In genomic region chr4:59780568-59780967, GRCm38 (mm10) we compare ENCODE assay signal across 13 mouse cellular contexts. TPM values are rescaled to one million over a fixed set of nuclear protein-coding genes. Genes with fewer than 3 reads are reported as not detected.
DNase-seq lines count a peak whose midpoint lies in the region; ATAC-seq and TF ChIP-seq lines count a peak whose summit lies in the region.
"Had no signal": no experiment of that assay in that cellular context is flagged by ENCODE, and none has a peak within 500 bp of the region (broad histone marks: within the 10 kb centered on the region; RNA-seq: fewer than 3 reads in every experiment).

No protein-coding gene starts in this region.

- H3K4me1 ChIP-seq in forebrain, postnatal 0 days (ENCODE audit: insufficient read depth), result no peaks in the 10 kb centered on the region; the same call in 1 of the 2 replicates
- peaks cover 12% of the 10 kb centered on the region for H3K4me1 ChIP-seq in forebrain, embryonic 12.5 days
- H3K4me1 ChIP-seq in embryonic facial prominence, embryonic 14.5 days (ENCODE audit: control insufficient read depth, insufficient read depth, low read length), result no peaks in the 10 kb centered on the region; the same call in 1 of the 2 replicates

- H3K27ac ChIP-seq in forebrain, postnatal 0 days (ENCODE audit: low read depth, low read length), result no peak overlapping the region
- H3K27ac ChIP-seq in forebrain, embryonic 12.5 days, result no peak overlapping the region
- H3K27ac ChIP-seq in left cerebral cortex, adult 2 months, result no peak overlapping the region
- no peak overlapping the region for H3K27ac ChIP-seq in embryonic facial prominence, embryonic 14.5 days (replicated peaks; ENCODE audit: low read depth, low read length)
- H3K27ac ChIP-seq: embryonic facial prominence, embryonic 12.5 days; hindbrain, embryonic 15.5 days; limb, embryonic 12.5 days; midbrain, embryonic 10.5 days had no signal

- ATAC-seq in forebrain, postnatal 0 days, result no peak
- no peak for ATAC-seq in forebrain, embryonic 12.5 days (ENCODE audit: low FRiP score)
- no peak for ATAC-seq in embryonic facial prominence, embryonic 14.5 days (ENCODE audit: low read depth)

- intact Hi-C loops in left cerebral cortex, adult 2 months (cut with DNase I), result loop anchor here (5.0 kb wide), 3 partner anchors 153 to 418 kb away; partner anchors contain the start of gene E130308A19Rik
- intact Hi-C loops in left cerebral cortex, postnatal 36 days (cut with DNase I), result loop anchor here (5.0 kb wide), 3 partner anchors 153 to 418 kb away; partner anchors contain the start of gene E130308A19Rik
- intact Hi-C loops in heart, postnatal 14 days (cut with DNase I), result loop anchor here (5.0 kb wide), 1 partner anchor 163 kb away; no protein-coding TSS in a partner anchor

- no peaks in the 10 kb centered on the region for H3K9me3 ChIP-seq in forebrain, postnatal 0 days (ENCODE audit: low read length)
- H3K9me3 ChIP-seq in forebrain, embryonic 12.5 days, result no peaks in the 10 kb centered on the region
- H3K9me3 ChIP-seq in embryonic facial prominence, embryonic 14.5 days (ENCODE audit: control insufficient read depth, low read length), result no peaks in the 10 kb centered on the region
- H3K9me3 ChIP-seq: embryonic facial prominence, embryonic 12.5 days; hindbrain, embryonic 15.5 days; limb, embryonic 12.5 days; midbrain, embryonic 10.5 days had no signal

- no peak overlapping the region for H3K9ac ChIP-seq in forebrain, postnatal 0 days
- H3K9ac ChIP-seq in forebrain, embryonic 12.5 days, result no peak overlapping the region
- no peak overlapping the region for H3K9ac ChIP-seq in embryonic facial prominence, embryonic 14.5 days (ENCODE audit: low read depth, low read length)
- H3K9ac ChIP-seq: embryonic facial prominence, embryonic 12.5 days; hindbrain, embryonic 15.5 days; limb, embryonic 12.5 days had no signal

- WGBS in forebrain, postnatal 0 days, result 10% methylated on average over 1 of the region's 1 CpGs
- WGBS in forebrain, embryonic 12.5 days, result 43% methylated on average over 1 of the region's 1 CpGs
- 13% methylated on average over 1 of the region's 1 CpGs for WGBS in embryonic facial prominence, embryonic 14.5 days

- no peak overlapping the region for H3K4me3 ChIP-seq in forebrain, postnatal 0 days (ENCODE audit: low read depth, low read length)
- H3K4me3 ChIP-seq in forebrain, embryonic 12.5 days (replicated peaks), result no peak overlapping the region
- H3K4me3 ChIP-seq in left cerebral cortex, adult 2 months, result no peak overlapping the region
- no peak overlapping the region for H3K4me3 ChIP-seq in embryonic facial prominence, embryonic 14.5 days (ENCODE audit: low read depth, low read length)
- H3K4me3 ChIP-seq: embryonic facial prominence, embryonic 12.5 days; hindbrain, embryonic 15.5 days; limb, embryonic 12.5 days; midbrain, embryonic 10.5 days had no signal

- peak; percentile 67 for TF ChIP-seq CTCF in forebrain, postnatal 0 days (IDR thresholded peaks at IDR 0.05; ENCODE audit: low read depth)
- TF ChIP-seq CTCF in left cerebral cortex, adult 2 months (IDR thresholded peaks at IDR 0.05), result peak; percentile 73

- no peaks in the 10 kb centered on the region for H3K27me3 ChIP-seq in forebrain, postnatal 0 days (ENCODE audit: insufficient read depth, low read length)
- H3K27me3 ChIP-seq in forebrain, embryonic 12.5 days, result no peaks in the 10 kb centered on the region
- H3K27me3 ChIP-seq in embryonic facial prominence, embryonic 14.5 days (replicated peaks; ENCODE audit: control insufficient read depth, insufficient read depth, low read length), result no peaks in the 10 kb centered on the region
- H3K27me3 ChIP-seq: embryonic facial prominence, embryonic 12.5 days; hindbrain, embryonic 15.5 days; limb, embryonic 12.5 days had no signal

- H3K36me3 ChIP-seq in forebrain, postnatal 0 days (ENCODE audit: insufficient read depth), result no peaks in the 10 kb centered on the region
- peaks cover 12% of the 10 kb centered on the region for H3K36me3 ChIP-seq in forebrain, embryonic 12.5 days (replicated peaks)
- peaks cover 12% of the 10 kb centered on the region; the same call in 1 of the 2 replicates for H3K36me3 ChIP-seq in embryonic facial prominence, embryonic 14.5 days (ENCODE audit: control insufficient read depth, insufficient read depth, low read length)
- H3K36me3 ChIP-seq: embryonic facial prominence, embryonic 12.5 days; hindbrain, embryonic 15.5 days had no signal

- no peak overlapping the region for H3K4me2 ChIP-seq in forebrain, postnatal 0 days (ENCODE audit: low read depth)
- H3K4me2 ChIP-seq in forebrain, embryonic 12.5 days, result no peak overlapping the region
- H3K4me2 ChIP-seq in embryonic facial prominence, embryonic 14.5 days (ENCODE audit: low read depth, low read length), result no peak overlapping the region
- H3K4me2 ChIP-seq: embryonic facial prominence, embryonic 12.5 days; hindbrain, embryonic 15.5 days; limb, embryonic 12.5 days had no signal

- DNase-seq in forebrain, postnatal 0 days, result peak; percentile 60
- DNase-seq in left cerebral cortex, adult 2 months (ENCODE audit: extremely low spot score in 1 of 2, low spot score in 2 of 2), result no peak
- DNase-seq in left cerebral cortex, postnatal 36 days (ENCODE audit: low spot score in 2 of 2), result no peak
- peak; percentile 42 for DNase-seq in ES-CJ7 (ENCODE audit: low read depth, low spot score)
- peak; percentile 65 for DNase-seq in embryonic facial prominence, embryonic 14.5 days (ENCODE audit: low spot score)
- no peak for DNase-seq in layer of hippocampus, adult 9-11 months
- DNase-seq in heart, postnatal 14 days, result no peak
- DNase-seq: thymus, postnatal 4 days had no signal

RNA-seq across cellular contexts. Expression of gene Inip, which starts 20.8 kb away (rescaled TPM):
- 31.3 and 34.1 TPM in 2 replicates for total RNA-seq in forebrain, postnatal 0 days (2014; rRNA removed)
- polyA plus RNA-seq in forebrain, postnatal 0 days (2015; fragmentation: Nextera tagmentation; extraction: Ambion mirVana), result 39.2 and 43.2 TPM in 2 replicates
- 100 and 111 TPM in 2 replicates for polyA plus RNA-seq in forebrain, embryonic 12.5 days (2016; fragmentation: Nextera tagmentation; extraction: Ambion mirVana)
- total RNA-seq in left cerebral cortex, adult 2 months (2021), result 10 to 100 TPM; 22.3 to 23.1 TPM
- total RNA-seq in left cerebral cortex, postnatal 36 days (2021), result 10 to 100 TPM; 21.3 to 23.5 TPM
- 34.3 and 40.6 TPM in 2 replicates for polyA plus RNA-seq in embryonic facial prominence, embryonic 14.5 days (2014; fragmentation: Nextera tagmentation; extraction: Ambion mirVana)
- total RNA-seq in heart, postnatal 14 days (2021), result 10 to 100 TPM; 10.3 to 12.3 TPM

RNA-seq across cellular contexts. Expression of gene Snx30, which starts 25.1 kb away (rescaled TPM):
- 22.7 and 31.4 TPM in 2 replicates for total RNA-seq in forebrain, postnatal 0 days (2014; rRNA removed)
- 9.8 and 16.9 TPM in 2 replicates for polyA plus RNA-seq in forebrain, postnatal 0 days (2015; fragmentation: Nextera tagmentation; extraction: Ambion mirVana)
- polyA plus RNA-seq in forebrain, embryonic 12.5 days (2016; fragmentation: Nextera tagmentation; extraction: Ambion mirVana), result 12.1 and 13.4 TPM in 2 replicates
- 10 to 100 TPM; 33.4 to 37.2 TPM for total RNA-seq in left cerebral cortex, adult 2 months (2021)
- total RNA-seq in left cerebral cortex, postnatal 36 days (2021), result 10 to 100 TPM; 31.8 to 33.8 TPM
- 14.1 and 15.1 TPM in 2 replicates for polyA plus RNA-seq in embryonic facial prominence, embryonic 14.5 days (2014; fragmentation: Nextera tagmentation; extraction: Ambion mirVana)
- 1 to 10 TPM; 5.0 to 8.2 TPM for total RNA-seq in heart, postnatal 14 days (2021)

Comparison
In these comparisons a context has a peak if more than half of its experiments do, and no peak if none do; other contexts are left out.
1. DNase-seq: peak in forebrain, postnatal 0 days (single experiment), ES-CJ7 (single experiment) and embryonic facial prominence, embryonic 14.5 days (single experiment); none in left cerebral cortex, adult 2 months (0 of 2), left cerebral cortex, postnatal 36 days (0 of 2), layer of hippocampus, adult 9-11 months (single experiment) and heart, postnatal 14 days (0 of 2).